Mouse (Mus musculus): ENCODE measurements at regions not wholly inside any gene's neighbourhood (a gene's known extent, or its start where the extent isn't known, plus 50 kb on each side); places are given as distances from the start of the nearest gene placed in this dataset.
A peak's percentile ranks its signal among the peaks of the same experiment; 100 is the strongest.

GRCm38 (mm10) chr6:134320379-134320932, 75.7 kb upstream of the Bcl2l14 start:
- no peak for ATAC-seq
- in situ Hi-C loops (cut with MboI; ENCODE audit: low pct_unique_long_range_greater_than_20kb) = no loop called here
- ChIA-PET CTCF (interaction anchor here (1.0 kb wide), 1 partner anchor 12 kb away, joined by 3 read pairs; no protein-coding TSS in a partner anchor), POLR2A (interaction anchor here (0.8 kb wide), 1 partner anchor 285 kb away, joined by 3 read pairs; no protein-coding TSS in a partner anchor)
- peak; percentile 39 for TF ChIP-seq CTCF (IDR thresholded peaks at IDR 0.05)
- H3K27me3 ChIP-seq = no peaks in the 10 kb centered on the region
- no peak for DNase-seq (ENCODE audit: low read depth, low spot score)

DNA sequence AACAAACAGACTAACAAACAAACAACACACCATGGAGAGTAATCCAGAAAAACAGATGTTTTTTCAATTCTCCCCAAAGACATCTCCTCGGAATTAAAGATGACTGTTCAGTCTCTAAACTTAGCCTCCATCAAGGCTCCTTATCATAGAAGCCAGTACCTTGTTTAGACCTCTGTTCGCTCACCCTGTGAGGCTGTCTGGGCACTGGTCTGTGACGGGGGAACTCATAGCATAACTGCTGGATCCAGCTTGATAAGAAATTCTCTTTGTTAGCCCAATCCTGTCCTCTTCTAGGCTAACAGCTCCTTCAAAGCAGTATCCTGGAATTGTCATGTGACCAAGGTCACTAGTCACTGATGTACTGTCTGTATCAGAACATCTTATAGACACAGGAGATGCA, 72.1 kb upstream of the Bcl2l14 start:
- in situ Hi-C loops (cut with MboI; ENCODE audit: low pct_unique_long_range_greater_than_20kb) = no loop called here

GRCm38 (mm10) chr6:134325564-134325963, 70.6 kb upstream of the Bcl2l14 start:
- no peaks in the 10 kb centered on the region for H3K27me3 ChIP-seq
- ATAC-seq (no peak), DNase-seq (ENCODE audit: low read depth, low spot score) (no peak)
- in situ Hi-C loops (cut with MboI; ENCODE audit: low pct_unique_long_range_greater_than_20kb) = no loop called here
- ChIA-PET POLR2A (interaction anchor here (0.6 kb wide), 1 partner anchor 1280 kb away, joined by 4 read pairs; no protein-coding TSS in a partner anchor), CTCF (no interaction called here)
- no peak for TF ChIP-seq CTCF (IDR thresholded peaks at IDR 0.05)

More for the DNA sequence above, 72.1 kb upstream of the Bcl2l14 start:
- TF ChIP-seq CTCF (IDR thresholded peaks at IDR 0.05) = no peak
- DNase-seq (ENCODE audit: low read depth, low spot score) (no peak), ATAC-seq (no peak)
- ChIA-PET POLR2A (no interaction called here), CTCF (no interaction called here)
- no peaks in the 10 kb centered on the region for H3K27me3 ChIP-seq

DNA sequence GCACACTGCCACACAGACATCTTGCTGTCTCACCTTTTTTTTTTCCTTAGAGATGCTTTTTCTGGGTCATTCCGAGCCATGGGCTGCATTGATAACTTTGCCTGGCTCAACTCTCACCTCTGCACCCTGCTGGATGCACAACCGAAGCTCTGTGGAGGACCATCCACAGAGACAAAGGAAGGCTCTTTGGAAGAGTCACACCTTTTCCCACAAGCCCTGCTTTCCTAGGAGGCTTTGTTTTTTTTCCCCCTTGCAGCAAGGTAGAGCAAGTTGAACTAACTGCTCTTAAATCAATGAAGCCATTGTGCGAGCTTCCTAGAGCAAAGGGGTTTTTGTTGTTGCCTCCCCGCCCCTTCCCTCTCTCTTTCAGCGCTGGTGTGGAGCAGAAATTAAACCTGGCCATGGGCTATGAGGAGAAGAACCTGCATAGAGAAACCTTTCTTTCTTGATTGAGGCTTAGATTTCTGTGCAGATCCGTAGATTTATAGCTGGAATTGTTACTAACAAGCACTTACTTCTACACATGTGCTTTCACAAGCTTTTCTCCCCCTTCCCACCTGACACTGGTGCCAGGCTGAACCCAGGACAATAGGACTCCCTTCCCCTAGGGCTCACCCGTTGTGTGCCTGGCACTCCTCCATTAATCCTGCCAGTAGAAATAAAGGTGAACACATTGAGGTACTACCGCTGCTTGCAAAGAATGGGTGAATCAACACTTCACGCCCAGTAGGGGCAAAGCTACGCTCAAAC, 66.4 kb upstream of the Bcl2l14 start:
- in situ Hi-C loops (cut with MboI; ENCODE audit: low pct_unique_long_range_greater_than_20kb) = no loop called here
- ChIA-PET CTCF (no interaction called here), POLR2A (no interaction called here)
- TF ChIP-seq CTCF (IDR thresholded peaks at IDR 0.05) = no peak
- no peaks in the 10 kb centered on the region for H3K27me3 ChIP-seq
- DNase-seq (ENCODE audit: low read depth, low spot score) = no peak
- ATAC-seq = no peak

DNA sequence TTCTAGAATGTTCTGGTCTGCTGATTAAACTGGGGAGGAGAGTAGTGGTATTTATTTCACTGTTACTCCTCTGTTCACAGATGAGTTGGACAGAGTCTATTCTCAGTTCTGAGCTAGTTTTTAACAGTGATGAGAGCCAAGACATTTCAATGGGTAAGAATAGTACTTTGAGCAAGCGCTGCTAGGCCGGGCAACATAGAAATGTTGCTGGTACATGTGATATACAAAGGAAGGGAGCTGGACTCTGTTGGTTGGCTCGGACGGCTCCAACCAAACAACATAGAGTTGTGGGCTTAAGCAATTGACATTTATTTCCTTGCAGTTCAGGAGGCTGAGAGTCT, 65.8 kb upstream of the Bcl2l14 start:
- CTCF ChIA-PET = no interaction called here
- DNase-seq (ENCODE audit: low read depth, low spot score) (no peak), ATAC-seq (no peak)
- POLR2A ChIA-PET = no interaction called here
- H3K27me3 ChIP-seq = no peaks in the 10 kb centered on the region
- in situ Hi-C loops (cut with MboI; ENCODE audit: low pct_unique_long_range_greater_than_20kb) = no loop called here
- no peak for TF ChIP-seq CTCF (IDR thresholded peaks at IDR 0.05)

DNA sequence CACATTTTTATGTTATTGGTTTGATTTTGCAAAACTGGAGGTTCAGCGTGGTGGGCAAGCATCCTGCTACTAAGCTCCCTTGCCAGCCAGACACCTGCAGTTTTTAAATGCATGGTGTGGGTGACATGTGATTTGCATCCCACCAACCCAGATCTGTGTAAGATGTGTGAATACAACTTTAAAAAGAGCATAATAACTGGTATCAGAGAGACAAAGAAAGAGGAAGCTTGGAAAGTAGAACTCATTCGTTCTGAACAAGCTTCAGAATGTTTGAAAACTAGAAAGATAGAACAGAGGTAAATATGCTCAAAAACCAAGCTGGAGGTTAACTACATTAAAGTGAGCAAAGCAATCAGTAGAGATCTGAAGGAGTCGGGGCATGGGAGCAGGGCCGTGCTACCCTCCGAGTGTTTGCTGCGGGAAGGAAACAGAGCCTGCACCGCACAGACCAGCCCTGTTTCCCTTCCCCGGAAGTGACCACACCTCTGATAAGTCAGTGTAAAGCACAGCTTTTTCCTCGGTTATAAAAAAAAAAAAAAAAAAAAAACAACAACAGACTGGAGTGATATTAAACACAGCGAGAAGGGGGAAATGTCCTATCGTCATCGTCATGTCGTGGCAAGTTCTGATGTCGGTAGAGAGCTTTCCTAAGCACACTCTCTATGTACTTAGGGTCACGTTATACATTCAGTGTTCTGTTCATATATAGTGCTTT, 63.2 kb upstream of the Bcl2l14 start:
- ChIA-PET POLR2A (no interaction called here), CTCF (interaction anchor here (0.8 to 1.7 kb wide), 3 partner anchors 10 to 424 kb away, joined by 3 read pairs; no protein-coding TSS in a partner anchor)
- TF ChIP-seq CTCF (IDR thresholded peaks at IDR 0.05) = no peak
- ATAC-seq (no peak), DNase-seq (ENCODE audit: low read depth, low spot score) (no peak)
- in situ Hi-C loops (cut with MboI; ENCODE audit: low pct_unique_long_range_greater_than_20kb) = no loop called here
- no peaks in the 10 kb centered on the region for H3K27me3 ChIP-seq

DNA sequence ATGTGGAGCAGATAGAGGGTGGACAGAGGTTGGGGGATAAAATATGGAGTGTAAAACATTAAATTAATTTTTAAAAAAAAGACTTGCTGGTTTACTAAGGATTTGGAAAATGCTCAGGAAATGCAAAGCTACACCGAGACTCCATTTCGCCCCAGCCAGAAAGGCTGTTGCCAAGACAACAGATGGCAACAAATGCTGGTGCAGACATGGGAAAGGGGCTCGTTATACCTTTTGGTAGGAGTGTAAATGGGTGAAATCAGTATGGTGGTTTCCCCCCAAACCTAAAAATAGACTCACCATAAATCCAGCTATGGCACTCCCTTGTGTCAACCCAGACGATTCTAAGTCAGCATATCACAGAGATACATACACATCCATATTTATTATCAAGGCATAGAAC, 60.4 kb upstream of the Bcl2l14 start:
- in situ Hi-C loops (cut with MboI; ENCODE audit: low pct_unique_long_range_greater_than_20kb) = no loop called here
- no peaks in the 10 kb centered on the region for H3K27me3 ChIP-seq
- ChIA-PET POLR2A (no interaction called here), CTCF (no interaction called here)
- ATAC-seq (no peak), DNase-seq (ENCODE audit: low read depth, low spot score) (no peak)
- TF ChIP-seq CTCF (IDR thresholded peaks at IDR 0.05) = no peak

GRCm38 (mm10) chr6:134342796-134343605, 53.1 kb upstream of the Bcl2l14 start:
- ChIA-PET CTCF (interaction anchor here (1.1 kb wide), 1 partner anchor 10 kb away, joined by 3 read pairs; no protein-coding TSS in a partner anchor), POLR2A (no interaction called here)
- in situ Hi-C loops (cut with MboI; ENCODE audit: low pct_unique_long_range_greater_than_20kb) = no loop called here
- ATAC-seq (no peak), DNase-seq (ENCODE audit: low read depth, low spot score) (no peak)
- H3K27me3 ChIP-seq = peaks cover 7% of the 10 kb centered on the region
- no peak for TF ChIP-seq CTCF (IDR thresholded peaks at IDR 0.05)

DNA sequence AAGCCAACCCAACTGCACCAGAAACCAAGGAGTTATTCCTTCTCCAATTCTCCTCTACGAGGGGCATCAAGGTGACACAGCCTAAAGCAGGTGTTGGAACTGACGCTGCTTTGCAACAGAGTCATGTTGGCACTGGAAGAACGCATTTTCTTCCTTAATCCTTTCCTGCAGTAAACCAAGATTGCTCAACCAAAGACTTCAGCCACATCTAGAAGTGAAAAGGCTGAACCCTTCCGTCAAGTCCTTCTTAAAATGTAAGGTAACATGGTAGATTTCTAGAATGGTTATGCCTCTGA, 52.6 kb upstream of the Bcl2l14 start:
- in situ Hi-C loops (cut with MboI; ENCODE audit: low pct_unique_long_range_greater_than_20kb) = no loop called here
- no peak for DNase-seq (ENCODE audit: low read depth, low spot score)
- TF ChIP-seq CTCF (IDR thresholded peaks at IDR 0.05) = no peak
- ChIA-PET POLR2A (no interaction called here), CTCF (no interaction called here)
- H3K27me3 ChIP-seq = peaks cover 7% of the 10 kb centered on the region
- no peak for ATAC-seq

Data from Patski (cell line).